Mouse (Mus musculus) lung, adult 2 months (tissue): ENCODE results near the gene Iqcn.
A peak's percentile ranks its signal among the peaks of the same experiment; 100 is the strongest.

Experiments used
- CTCF ChIP-seq: fragments of 200-500 bp; IDR thresholded peaks from 2 replicates; pipeline ENCODE4 v1.5.1; 2011; ENCODE audit warnings: mild to moderate bottlenecking, low read length, control low read depth; ENCODE audit not compliant: insufficient read depth
- POLR2A ChIP-seq: fragments of 200-500 bp; IDR thresholded peaks from 2 replicates; pipeline ENCODE4 v1.6.1; 2011; ENCODE audit warnings: low read depth, mild to moderate bottlenecking, control low read depth, low read length, borderline replicate concordance; ENCODE audit errors: extremely low read depth

- peak; percentile 87 for TF ChIP-seq CTCF
- peak; percentile 90; the same call in 1 of the 2 replicates for TF ChIP-seq POLR2A
These were observed 30.0 kb upstream of the Iqcn start, which contains the start of gene Lsm4 for GRCm38 (mm10) chr8:70673079-70673856.
